Mouse (Mus musculus) WW6 (cell line): ENCODE data around the gene Glis2.
"Not testable (repeated sequence)": the region's sequence is repeated elsewhere in the genome, so short reads cannot be mapped to it uniquely, and the experiment has no call there.

Experiments used
- DNase-seq: peaks from one replicate; pipeline ENCODE4 v3.0.0-alpha.2; 2013; ENCODE audit warnings: low read depth, low spot score

Gene Glis2

GRCm38 (mm10) chr16:4581179-4581578 is 13.3 kb upstream of the Glis2 start:
- not testable (repeated sequence) for DNase-seq

- no peak for DNase-seq
Observed at GRCm38 (mm10) chr16:4583807-4584206, 10.7 kb upstream of the Glis2 start.

- no peak for DNase-seq
Observed at GRCm38 (mm10) chr16:4584438-4584837, 10.1 kb upstream of the Glis2 start.

GRCm38 (mm10) chr16:4585642-4586530 is 8.6 kb upstream of the Glis2 start:
- no peak for DNase-seq

GRCm38 (mm10) chr16:4586531-4587123 is 7.9 kb upstream of the Glis2 start:
- DNase-seq: peak; percentile 93

GRCm38 (mm10) chr16:4587516-4588210 is 6.8 kb upstream of the Glis2 start:
- DNase-seq: no peak

GRCm38 (mm10) chr16:4590236-4590635 is 4.3 kb upstream of the Glis2 start:
- no peak for DNase-seq

GRCm38 (mm10) chr16:4592909-4593875 is 1.3 kb upstream of the Glis2 start:
- no peak for DNase-seq

GRCm38 (mm10) chr16:4594814-4595526 is 457 bp downstream of the Glis2 start:
- no peak for DNase-seq

- DNase-seq: no peak
Observed at GRCm38 (mm10) chr16:4595527-4595963, 1.0 kb downstream of the Glis2 start.

- no peak for DNase-seq
Observed at GRCm38 (mm10) chr16:4596141-4596728, 1.7 kb downstream of the Glis2 start.

- no peak for DNase-seq
Observed at GRCm38 (mm10) chr16:4596836-4597235, 2.3 kb downstream of the Glis2 start.

- DNase-seq: no peak
Observed at GRCm38 (mm10) chr16:4597296-4597695, 2.8 kb downstream of the Glis2 start.

GRCm38 (mm10) chr16:4598041-4598440 is 3.5 kb downstream of the Glis2 start:
- no peak for DNase-seq

- DNase-seq: no peak
Observed at GRCm38 (mm10) chr16:4598891-4599543, 4.5 kb downstream of the Glis2 start.

GRCm38 (mm10) chr16:4599616-4600015 is 5.1 kb downstream of the Glis2 start:
- no peak for DNase-seq

- no peak for DNase-seq
Observed at GRCm38 (mm10) chr16:4600701-4601310, 6.3 kb downstream of the Glis2 start.

GRCm38 (mm10) chr16:4602189-4602588 is 7.7 kb downstream of the Glis2 start:
- no peak for DNase-seq

- no peak for DNase-seq
Observed at GRCm38 (mm10) chr16:4602766-4603452, 8.4 kb downstream of the Glis2 start.
